Mouse (Mus musculus): ENCODE results near the gene Smyd3.

GRCm38 (mm10) chr1:179220290-179220689, 297.6 kb downstream of the Smyd3 start:
- TF ChIP-seq POLR2A (IDR thresholded peaks at IDR 0.05; ENCODE audit: insufficient read depth, low read depth, low read length), result no peak
- TF ChIP-seq CTCF (IDR thresholded peaks at IDR 0.05), result no peak
- TF ChIP-seq EP300 (IDR thresholded peaks at IDR 0.05; ENCODE audit: insufficient read depth, low read depth, low read length), result no peak
